Mouse (Mus musculus) testis, postnatal 10 days (tissue): ENCODE results near the gene Dcpp3.
"Not testable (repeated sequence)": the region's sequence is repeated elsewhere in the genome, so short reads cannot be mapped to it uniquely, and the experiment has no call there.

Source experiments
- DNase-seq: peaks from one replicate; pipeline ENCODE4 v3.0.0; 2021; ENCODE audit warnings: low spot score

Dcpp3 gene

GRCm38 (mm10) chr17:23917158-23917557, at the start of gene Dcpp3:
Dcpp3 (plus strand) TSS chr17:23917458.
- DNase-seq, result not testable (repeated sequence)

- DNase-seq, result no peak
Observed at GRCm38 (mm10) chr17:23867756-23868155, 49.5 kb upstream of the Dcpp3 start, which contains the start of gene Prss21. Prss21 (plus strand) TSS chr17:23868056.

- DNase-seq, result no peak
Observed at GRCm38 (mm10) chr17:23868513-23868912, 48.7 kb upstream of the Dcpp3 start.

GRCm38 (mm10) chr17:23873884-23874856, 43.1 kb upstream of the Dcpp3 start:
- peak; percentile 82 for DNase-seq

GRCm38 (mm10) chr17:23876741-23877140, 40.5 kb upstream of the Dcpp3 start:
- peak; percentile 61 for DNase-seq

GRCm38 (mm10) chr17:23877166-23877565, 40.1 kb upstream of the Dcpp3 start:
- peak; percentile 81 for DNase-seq

GRCm38 (mm10) chr17:23880576-23880975, 36.7 kb upstream of the Dcpp3 start, which contains the start of the genes Dcpp1 and Dcpp2:
Dcpp1 (plus strand) TSS chr17:23880876.
Dcpp2 (plus strand) TSS chr17:23880880.
- DNase-seq, result not testable (repeated sequence)

GRCm38 (mm10) chr17:23924531-23925007, 7.3 kb downstream of the Dcpp3 start:
- DNase-seq, result peak; percentile 90

- peak; percentile 85 for DNase-seq
Observed at GRCm38 (mm10) chr17:23925090-23925493, 7.8 kb downstream of the Dcpp3 start.

GRCm38 (mm10) chr17:23931157-23931556, 13.9 kb downstream of the Dcpp3 start:
- no peak for DNase-seq

GRCm38 (mm10) chr17:23941372-23941771, 24.1 kb downstream of the Dcpp3 start, which contains the start of gene Sbp:
Sbp (plus strand) TSS chr17:23941672.
- DNase-seq, result no peak

- DNase-seq, result not testable (repeated sequence)
Observed at GRCm38 (mm10) chr17:23947486-23947885, 30.2 kb downstream of the Dcpp3 start.

GRCm38 (mm10) chr17:23949068-23949467, 31.8 kb downstream of the Dcpp3 start:
- no peak for DNase-seq

GRCm38 (mm10) chr17:23950828-23951227, 33.6 kb downstream of the Dcpp3 start:
- not testable (repeated sequence) for DNase-seq

- no peak for DNase-seq
Observed at GRCm38 (mm10) chr17:23955174-23955573, 37.9 kb downstream of the Dcpp3 start, which contains the start of gene Sbpl. Sbpl (minus strand) TSS chr17:23955274.

- peak; percentile 84 for DNase-seq
Observed at GRCm38 (mm10) chr17:23960084-23960738, 43.0 kb downstream of the Dcpp3 start.

GRCm38 (mm10) chr17:23961573-23962122, 44.4 kb downstream of the Dcpp3 start:
- no peak for DNase-seq

- no peak for DNase-seq
Observed at GRCm38 (mm10) chr17:23965805-23966425, 48.7 kb downstream of the Dcpp3 start.

- no peak for DNase-seq
Observed at GRCm38 (mm10) chr17:23966658-23967401, 49.6 kb downstream of the Dcpp3 start.

- no peak for DNase-seq
Observed at GRCm38 (mm10) chr17:23968780-23969179, 51.5 kb downstream of the Dcpp3 start.
